ENCODE assay signal across 28 mouse cellular contexts in genomic region chr15:25602306-25602705, GRCm38 (mm10).
"Had no signal": no experiment of that assay in that cellular context is flagged by ENCODE, and none has a peak within 500 bp of the region (broad histone marks: within the 10 kb centered on the region; RNA-seq: fewer than 3 reads in every experiment).

No protein-coding gene starts in this region.

- H3K4me3 ChIP-seq: limb, embryonic 10.5 days; limb, embryonic 12.5 days; limb, embryonic 13.5 days; limb, embryonic 15.5 days; liver, embryonic 12.5 days; liver, embryonic 13.5 days; liver, embryonic 15.5 days; lung, embryonic 15.5 days; megakaryocyte, embryonic 14.5 days; midbrain, embryonic 10.5 days; midbrain, embryonic 12.5 days; midbrain, embryonic 13.5 days; midbrain, embryonic 15.5 days; myocyte; neural tube, embryonic 12.5 days had no signal

- DNase-seq: left cerebral cortex, postnatal 4 days; liver; liver, embryonic 13.5 days; liver, postnatal 0 days; lung, adult 18-20 months; lung, adult 2 months; lung, embryonic 14.5 days; lung, postnatal 10 days; lung, postnatal 14 days; lung, postnatal 36 days; lung, postnatal 4 days; midbrain, embryonic 14.5 days had no signal

- H3K36me3 ChIP-seq: limb, embryonic 10.5 days; limb, embryonic 12.5 days; limb, embryonic 13.5 days; limb, embryonic 15.5 days; liver, embryonic 12.5 days; liver, embryonic 13.5 days; liver, embryonic 15.5 days; lung, embryonic 15.5 days; midbrain, embryonic 10.5 days; midbrain, embryonic 12.5 days; midbrain, embryonic 13.5 days; midbrain, embryonic 15.5 days; neural tube, embryonic 12.5 days had no signal

- H3K27ac ChIP-seq: limb, embryonic 12.5 days; limb, embryonic 13.5 days; limb, embryonic 15.5 days; liver, embryonic 12.5 days; liver, embryonic 13.5 days; liver, embryonic 14.5 days; liver, embryonic 15.5 days; lung, embryonic 15.5 days; macrophage; midbrain, embryonic 10.5 days; midbrain, embryonic 12.5 days; midbrain, embryonic 13.5 days; midbrain, embryonic 15.5 days; neural tube, embryonic 12.5 days had no signal

- H3K4me1 ChIP-seq: limb, embryonic 15.5 days; midbrain, embryonic 12.5 days; midbrain, embryonic 15.5 days; neural tube, embryonic 12.5 days had no signal

- H3K27me3 ChIP-seq: limb, embryonic 12.5 days; limb, embryonic 13.5 days; limb, embryonic 15.5 days; liver, embryonic 12.5 days; liver, embryonic 13.5 days; liver, embryonic 15.5 days; lung, embryonic 15.5 days; megakaryocyte, embryonic 14.5 days; midbrain, embryonic 12.5 days; midbrain, embryonic 13.5 days; midbrain, embryonic 15.5 days; neural tube, embryonic 12.5 days had no signal
